Mouse (Mus musculus) bone marrow, adult 2 months (tissue): ENCODE measurements around the gene Umad1.

Experiments used
- CTCF ChIP-seq: fragments of 200-500 bp; IDR thresholded peaks from 2 replicates; pipeline ENCODE4 v1.5.1; 2011; ENCODE audit warnings: low read length, control low read depth; ENCODE audit not compliant: control insufficient read depth, insufficient read depth
- POLR2A ChIP-seq: fragments of 200-500 bp; IDR thresholded peaks from 2 replicates; pipeline ENCODE4 v1.6.1; 2011; ENCODE audit warnings: low read depth, mild to moderate bottlenecking, control low read depth, low read length, borderline replicate concordance; ENCODE audit not compliant: control insufficient read depth

- TF ChIP-seq CTCF: no peak
- TF ChIP-seq POLR2A: no peak
Observed at GRCm38 (mm10) chr6:8349060-8349670, 90.1 kb downstream of the Umad1 start.
